Mouse (Mus musculus): ENCODE results near the gene Aldh3a2. TPM values are rescaled to one million over a fixed set of nuclear protein-coding genes. Genes with fewer than 3 reads are reported as not detected.

Aldh3a2 gene
- 17.8 and 24.4 TPM in 2 replicates for total RNA-seq (2012; rRNA removed)

DNA sequence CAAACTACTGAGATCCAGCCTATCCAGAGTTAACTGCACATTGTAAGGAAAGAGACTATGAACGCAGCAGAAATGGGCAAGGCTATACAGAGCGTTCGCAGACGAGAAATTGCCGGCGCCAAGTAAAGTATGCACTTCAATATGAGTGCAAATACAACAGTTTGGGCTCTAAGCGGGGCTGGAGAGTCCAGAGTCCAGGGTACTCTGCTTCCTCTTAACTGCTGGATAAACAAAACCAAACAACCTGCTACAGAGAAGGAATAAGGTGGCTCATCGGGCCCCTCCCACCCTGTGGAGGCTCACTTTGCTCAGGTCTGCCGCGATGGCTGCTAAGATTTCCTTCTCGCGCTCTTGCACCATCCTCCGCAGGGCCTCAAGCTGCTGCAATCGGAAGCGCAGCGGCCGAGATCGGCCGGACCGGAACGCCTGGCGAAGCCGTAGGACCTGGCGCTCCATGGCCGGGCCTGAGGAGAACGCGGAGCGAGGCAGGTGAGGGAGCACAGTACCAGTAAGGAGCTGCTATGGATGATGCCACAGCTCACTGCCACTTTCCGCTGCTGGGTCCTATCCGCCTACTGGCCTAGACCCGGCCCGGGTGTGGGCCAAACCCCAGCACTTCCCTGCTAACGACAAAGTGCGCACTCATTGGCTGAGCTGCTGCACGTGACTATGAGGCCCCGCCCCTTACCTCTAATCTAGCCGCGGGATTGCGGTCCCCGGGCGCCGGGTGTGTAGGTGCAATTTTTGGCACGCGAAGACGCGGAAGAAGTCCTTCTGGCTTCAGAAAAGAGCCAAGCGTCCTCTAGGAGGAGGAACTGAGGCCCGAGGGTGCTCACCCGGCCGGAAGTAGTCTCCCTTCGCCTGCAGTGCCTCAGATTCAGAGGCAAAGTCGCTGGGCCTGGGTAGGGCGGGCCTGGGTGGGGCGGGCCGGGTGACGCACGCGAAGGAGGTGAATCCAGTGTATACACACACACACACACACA lies at the start of gene Aldh3a2:
Aldh3a2 (minus strand) TSS at position 914 of the 983 bp plus-strand sequence.
- no peaks in the 10 kb centered on the region; the same call in 1 of the 2 replicates for H3K36me3 ChIP-seq (ENCODE audit: control insufficient read depth, insufficient read depth, low read length, poor library complexity, severe bottlenecking)
- peak; percentile 90 for DNase-seq (ENCODE audit: low read depth, low spot score)
- in situ Hi-C loops (cut with MboI; ENCODE audit: low sequenced_read_pairs in 2 of 2, unreplicated experiment in 2 of 2) = no loop called here
- peak within 1 kb of the TSS; percentile 88 to 93 for H3K4me3 ChIP-seq (ENCODE audit: insufficient read depth in 1 of 2, low read depth in 1 of 2, low read length in 2 of 2, poor library complexity in 1 of 2, severe bottlenecking in 1 of 2)
- no peak for TF ChIP-seq ZC3H11A (IDR thresholded peaks at IDR 0.05; ENCODE audit: borderline replicate concordance, low read depth, low read length)
- TF ChIP-seq HCFC1 (IDR thresholded peaks at IDR 0.05; ENCODE audit: borderline replicate concordance, insufficient read depth, low read length) = no peak
- TF ChIP-seq ZNF384 (IDR thresholded peaks at IDR 0.05; ENCODE audit: low read depth, low read length) = no peak
- TF ChIP-seq CHD2 (IDR thresholded peaks at IDR 0.05; ENCODE audit: low read depth, low read length) = no peak
- no peak for TF ChIP-seq MAFK (IDR thresholded peaks at IDR 0.05; ENCODE audit: insufficient read depth, low read depth, low read length)
- H3K27ac ChIP-seq (ENCODE audit: insufficient read depth, low read depth, low read length, poor library complexity, severe bottlenecking) = peak within 1 kb of the TSS; percentile 68
- no peaks in the 10 kb centered on the region for H3K9me3 ChIP-seq (ENCODE audit: control insufficient read depth, insufficient read depth, low read depth, low read length)
- peaks cover 9 to 15% of the 10 kb centered on the region in 2 experiments; a peak in 3 of 4 replicates for H3K4me1 ChIP-seq (ENCODE audit: control insufficient read depth in 2 of 2, insufficient read depth in 2 of 2, low read length in 2 of 2, poor library complexity in 1 of 2)
- peak within 1 kb of the TSS; percentile 95 for H3K9ac ChIP-seq (ENCODE audit: insufficient read depth, low read depth, low read length, poor library complexity, severe bottlenecking)

DNA sequence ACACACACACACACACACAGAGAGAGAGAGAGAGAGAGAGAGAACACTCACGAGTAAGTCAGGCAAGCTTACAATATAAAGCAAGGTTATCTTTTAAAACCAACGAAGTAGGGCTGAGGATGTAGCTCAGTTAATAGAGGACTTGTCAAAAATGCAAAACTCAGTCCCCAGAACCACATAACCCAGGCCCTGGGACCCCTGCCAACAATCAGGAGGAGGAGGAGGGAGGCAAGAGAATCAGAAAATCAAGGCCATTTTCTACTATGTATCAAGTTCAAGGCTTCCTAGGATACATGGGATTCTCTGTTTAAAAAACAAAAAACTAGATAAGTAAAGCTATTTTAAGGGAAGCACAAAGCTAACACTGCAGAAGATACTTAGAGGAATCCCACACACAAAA lies 49.6 kb upstream of the Aldh3a2 start:
- no peak for DNase-seq (ENCODE audit: low read depth, low spot score)
- in situ Hi-C loops (cut with MboI; ENCODE audit: low sequenced_read_pairs in 2 of 2, unreplicated experiment in 2 of 2) = no loop called here
- TF ChIP-seq CHD2 (IDR thresholded peaks at IDR 0.05; ENCODE audit: low read depth, low read length) (no peak), MAFK (IDR thresholded peaks at IDR 0.05; ENCODE audit: insufficient read depth, low read depth, low read length) (no peak), ZC3H11A (IDR thresholded peaks at IDR 0.05; ENCODE audit: borderline replicate concordance, low read depth, low read length) (no peak), HCFC1 (IDR thresholded peaks at IDR 0.05; ENCODE audit: borderline replicate concordance, insufficient read depth, low read length) (no peak), ZNF384 (IDR thresholded peaks at IDR 0.05; ENCODE audit: low read depth, low read length) (no peak)
- no peak overlapping the region for H3K27ac ChIP-seq (ENCODE audit: insufficient read depth, low read depth, low read length, poor library complexity, severe bottlenecking)
- H3K9me3 ChIP-seq (ENCODE audit: control insufficient read depth, insufficient read depth, low read depth, low read length) = no peaks in the 10 kb centered on the region
- H3K4me1 ChIP-seq (ENCODE audit: control insufficient read depth in 2 of 2, insufficient read depth in 2 of 2, low read length in 2 of 2, poor library complexity in 1 of 2) = peaks cover 0 to 6% of the 10 kb centered on the region in 2 experiments; a peak in 1 of 4 replicates
- no peaks in the 10 kb centered on the region for H3K36me3 ChIP-seq (ENCODE audit: control insufficient read depth, insufficient read depth, low read length, poor library complexity, severe bottlenecking)
- H3K9ac ChIP-seq (ENCODE audit: insufficient read depth, low read depth, low read length, poor library complexity, severe bottlenecking) = no peak overlapping the region
- no peak overlapping the region for H3K4me3 ChIP-seq (ENCODE audit: insufficient read depth in 1 of 2, low read depth in 1 of 2, low read length in 2 of 2, poor library complexity in 1 of 2, severe bottlenecking in 1 of 2)

DNA sequence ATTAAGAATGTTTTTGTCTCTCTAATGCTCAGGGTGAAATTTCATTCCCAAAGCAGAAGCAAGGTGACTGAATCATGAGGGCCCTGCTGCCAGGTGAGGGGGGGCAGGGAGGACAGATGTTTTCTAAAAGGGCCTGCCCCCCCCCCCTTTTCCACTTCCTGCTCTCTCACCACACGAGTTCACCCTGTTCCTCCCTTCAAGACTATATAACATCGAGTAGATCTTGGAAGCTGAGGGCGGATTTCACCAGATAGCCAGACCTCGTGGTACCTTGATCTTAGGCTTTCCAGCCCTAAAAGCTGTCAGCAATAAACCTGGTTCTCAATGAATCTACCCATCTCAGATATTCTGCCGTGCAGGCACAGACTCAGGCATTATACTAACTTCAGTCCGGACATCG lies 43.1 kb upstream of the Aldh3a2 start:
- in situ Hi-C loops (cut with MboI; ENCODE audit: low sequenced_read_pairs in 2 of 2, unreplicated experiment in 2 of 2) = no loop called here
- DNase-seq (ENCODE audit: low read depth, low spot score) = no peak
- Histone ChIP-seq H3K4me3 (ENCODE audit: insufficient read depth in 1 of 2, low read depth in 1 of 2, low read length in 2 of 2, poor library complexity in 1 of 2, severe bottlenecking in 1 of 2) (no peak overlapping the region), H3K27ac (ENCODE audit: insufficient read depth, low read depth, low read length, poor library complexity, severe bottlenecking) (no peak overlapping the region), H3K4me1 (ENCODE audit: control insufficient read depth in 2 of 2, insufficient read depth in 2 of 2, low read length in 2 of 2, poor library complexity in 1 of 2) (peaks cover 0 to 14% of the 10 kb centered on the region in 2 experiments; a peak in 3 of 4 replicates), H3K9me3 (ENCODE audit: control insufficient read depth, insufficient read depth, low read depth, low read length) (no peaks in the 10 kb centered on the region), H3K36me3 (ENCODE audit: control insufficient read depth, insufficient read depth, low read length, poor library complexity, severe bottlenecking) (no peaks in the 10 kb centered on the region), H3K9ac (ENCODE audit: insufficient read depth, low read depth, low read length, poor library complexity, severe bottlenecking) (no peak overlapping the region)
- TF ChIP-seq ZNF384 (IDR thresholded peaks at IDR 0.05; ENCODE audit: low read depth, low read length) (no peak), ZC3H11A (IDR thresholded peaks at IDR 0.05; ENCODE audit: borderline replicate concordance, low read depth, low read length) (no peak), MAFK (IDR thresholded peaks at IDR 0.05; ENCODE audit: insufficient read depth, low read depth, low read length) (no peak), HCFC1 (IDR thresholded peaks at IDR 0.05; ENCODE audit: borderline replicate concordance, insufficient read depth, low read length) (no peak), CHD2 (IDR thresholded peaks at IDR 0.05; ENCODE audit: low read depth, low read length) (no peak)

DNA sequence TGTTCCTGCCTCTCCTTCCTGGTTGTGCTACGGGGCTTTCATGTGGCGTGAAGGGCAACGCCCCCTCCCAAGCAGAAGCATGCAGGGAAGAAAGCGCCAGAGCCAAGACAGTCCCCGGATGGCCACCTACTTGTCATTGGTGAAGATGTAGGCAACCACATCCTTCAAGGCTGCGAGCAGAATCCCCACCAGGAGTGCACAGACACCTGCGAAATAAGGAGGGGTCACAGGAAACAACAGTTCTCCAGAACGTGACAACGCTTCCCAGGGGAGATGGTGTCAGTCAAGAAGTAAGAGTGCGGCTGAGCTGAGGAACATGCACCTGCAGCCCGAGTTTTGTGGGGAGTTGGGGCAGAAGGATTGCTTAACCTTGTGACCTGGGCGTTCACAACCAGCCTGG lies 42.6 kb upstream of the Aldh3a2 start:
- in situ Hi-C loops (cut with MboI; ENCODE audit: low sequenced_read_pairs in 2 of 2, unreplicated experiment in 2 of 2) = no loop called here

More for the DNA sequence above, 42.6 kb upstream of the Aldh3a2 start:
- no peak for TF ChIP-seq MAFK (IDR thresholded peaks at IDR 0.05; ENCODE audit: insufficient read depth, low read depth, low read length)
- no peak overlapping the region for H3K27ac ChIP-seq (ENCODE audit: insufficient read depth, low read depth, low read length, poor library complexity, severe bottlenecking)
- no peak for DNase-seq (ENCODE audit: low read depth, low spot score)
- no peaks in the 10 kb centered on the region for H3K36me3 ChIP-seq (ENCODE audit: control insufficient read depth, insufficient read depth, low read length, poor library complexity, severe bottlenecking)
- peaks cover 0 to 14% of the 10 kb centered on the region in 2 experiments; a peak in 3 of 4 replicates for H3K4me1 ChIP-seq (ENCODE audit: control insufficient read depth in 2 of 2, insufficient read depth in 2 of 2, low read length in 2 of 2, poor library complexity in 1 of 2)
- no peaks in the 10 kb centered on the region for H3K9me3 ChIP-seq (ENCODE audit: control insufficient read depth, insufficient read depth, low read depth, low read length)
- no peak overlapping the region for H3K9ac ChIP-seq (ENCODE audit: insufficient read depth, low read depth, low read length, poor library complexity, severe bottlenecking)
- no peak overlapping the region for H3K4me3 ChIP-seq (ENCODE audit: insufficient read depth in 1 of 2, low read depth in 1 of 2, low read length in 2 of 2, poor library complexity in 1 of 2, severe bottlenecking in 1 of 2)
